Mouse (Mus musculus) neutrophil, adult 65 days (primary cell): ENCODE measurements around the gene Thyn1. TPM values are rescaled to one million over a fixed set of nuclear protein-coding genes. Genes with fewer than 3 reads are reported as not detected.

ENCODE experiments used
- total RNA-seq: library from RNA; stranded (reverse); gene quantifications from 2 replicates; pipeline ENCODE4 v1.2.4, GENCODE M21; 2023

Thyn1 gene
- 9.1 and 13.0 TPM in 2 replicates for total RNA-seq

DNA sequence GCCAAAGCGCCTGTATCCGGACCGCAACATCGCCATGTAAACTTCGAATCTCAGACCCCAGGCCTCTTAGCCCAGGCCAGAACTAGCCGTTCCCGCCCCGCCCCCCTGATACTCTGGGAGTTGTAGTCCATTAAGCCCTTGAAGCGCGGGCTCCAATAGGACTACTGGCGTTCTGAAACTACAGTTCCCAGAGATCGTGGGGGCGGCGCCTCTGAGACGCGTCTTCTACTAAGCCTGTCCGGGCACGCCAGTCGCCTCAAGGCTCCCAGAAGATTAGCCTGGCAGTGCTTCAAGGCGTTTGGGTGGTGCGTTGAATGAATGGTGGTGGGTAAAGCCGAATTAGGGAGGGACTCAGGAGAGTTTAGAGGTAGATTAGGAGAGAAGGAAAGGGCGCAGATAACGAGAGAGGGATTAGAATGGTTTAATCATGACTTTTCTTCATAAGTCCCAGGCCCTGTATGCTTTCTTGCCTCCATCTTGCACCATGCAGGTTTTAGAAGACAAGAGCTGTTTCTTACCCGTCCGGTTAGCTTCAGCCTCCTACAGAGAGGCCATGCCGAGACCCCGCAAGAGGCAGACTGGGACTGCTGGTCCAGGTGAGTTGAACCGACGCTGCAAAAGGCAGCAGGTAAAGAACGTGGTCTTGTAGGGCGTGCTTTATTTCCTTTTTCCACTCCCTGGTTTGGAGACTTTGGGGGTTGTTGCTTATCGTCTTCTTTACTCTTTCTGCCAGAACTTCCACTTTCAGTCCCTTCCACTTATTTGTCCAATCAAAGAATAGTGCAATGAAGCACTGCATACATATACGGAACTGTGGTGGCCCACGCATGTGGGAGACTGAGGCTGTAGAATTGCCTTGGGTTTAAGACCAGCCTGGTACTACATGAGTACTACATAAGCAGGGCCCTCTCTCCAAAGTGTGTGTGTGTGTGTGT, at the start of gene Thyn1, which contains the start of gene Acad8:
Gene Thyn1 (plus strand): TSS at position 250 of the 935 bp plus-strand sequence.
Gene Acad8 (minus strand): TSS at position 106 of the 935 bp plus-strand sequence.

GRCm38 (mm10) chr9:27029828-27030762, 30.6 kb downstream of the Thyn1 start, which contains the start of the genes Vps26b and Ncapd3:
Gene Vps26b (minus strand): TSS chr9:27030065.
Gene Ncapd3 (plus strand): TSS chr9:27030175.

Other genes starting within 250 kb of the Thyn1 start
- 0.13 TPM in 1 of 2 replicates, not detected in the other for gene Glb1l2, start 193.2 kb upstream of the Thyn1 start, total RNA-seq
- gene Glb1l3, start 138.8 kb upstream of the Thyn1 start, total RNA-seq: not detected in 2 replicates
- gene Gm1110, start 76.6 kb upstream of the Thyn1 start, total RNA-seq: not detected in 2 replicates
- gene Acad8, start 144 bp upstream of the Thyn1 start, total RNA-seq: 20.5 and 31.5 TPM in 2 replicates
- 54.5 and 56.5 TPM in 2 replicates for gene Vps26b, start 30.4 kb downstream of the Thyn1 start, total RNA-seq
- gene Ncapd3, start 30.5 kb downstream of the Thyn1 start, total RNA-seq: 30.5 and 36.8 TPM in 2 replicates
- not detected in 2 replicates for gene Jam3, start 155.7 kb downstream of the Thyn1 start, total RNA-seq